Mouse (Mus musculus): Measurements from ENCODE around the gene Mpdu1. TPM values are rescaled to one million over a fixed set of nuclear protein-coding genes. Genes with fewer than 3 reads are reported as not detected.
A peak's percentile ranks its signal among the peaks of the same experiment; 100 is the strongest.
"Not testable (repeated sequence)": the region's sequence is repeated elsewhere in the genome, so short reads cannot be mapped to it uniquely, and the experiment has no call there.

Gene Mpdu1
- polyA plus RNA-seq, 1 experiment from 2014 or later: 35.1 TPM

- Histone ChIP-seq H3K4me1 (ENCODE audit: control insufficient read depth, insufficient read depth, low read length) (no peaks in the 10 kb centered on the region), H3K4me3 (ENCODE audit: low read depth, low read length) (no peak overlapping the region), H3K36me3 (ENCODE audit: control insufficient read depth, insufficient read depth, low read length) (no peaks in the 10 kb centered on the region), H3K27me3 (ENCODE audit: control insufficient read depth, insufficient read depth, low read length) (no peaks in the 10 kb centered on the region), H3K9me3 (replicated peaks; ENCODE audit: control insufficient read depth, low read length) (no peaks in the 10 kb centered on the region), H3K27ac (ENCODE audit: low read depth, low read length) (no peak overlapping the region), H3K9ac (ENCODE audit: low read depth, low read length) (no peak overlapping the region), H3K4me2 (no peak overlapping the region)
- 35% methylated on average over 6 of the region's 6 CpGs for WGBS (ENCODE audit: insufficient replicate concordance)
- ATAC-seq (replicated peaks; ENCODE audit: insufficient number of reproducible peaks, low FRiP score, low TSS enrichment): no peak
Observed at GRCm38 (mm10) chr11:69628286-69628685, 34.2 kb downstream of the Mpdu1 start.

DNA sequence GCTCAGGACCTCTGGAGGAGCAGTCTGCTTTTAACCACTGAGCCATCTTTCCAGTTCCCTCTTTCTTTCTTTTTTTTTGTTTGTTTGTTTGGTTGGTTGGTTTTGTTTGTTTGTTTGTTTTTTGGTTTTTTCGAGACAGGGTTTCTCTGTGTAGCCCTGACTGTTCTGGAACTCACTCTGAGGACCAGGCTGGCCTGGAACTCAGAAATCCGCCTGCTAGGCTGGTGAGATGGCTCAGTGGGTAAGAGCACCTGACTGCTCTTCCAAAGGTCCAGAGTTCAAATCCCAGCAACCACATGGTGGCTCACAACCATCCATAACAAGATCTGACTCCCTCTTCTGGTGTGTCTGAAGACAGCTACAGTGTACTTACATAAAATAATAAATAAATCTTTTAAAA is 38.1 kb downstream of the Mpdu1 start:
- H3K27me3 ChIP-seq (ENCODE audit: control insufficient read depth, insufficient read depth, low read length); H3K9me3 ChIP-seq (replicated peaks; ENCODE audit: control insufficient read depth, low read length); H3K4me3 ChIP-seq (ENCODE audit: low read depth, low read length); H3K4me1 ChIP-seq (ENCODE audit: control insufficient read depth, insufficient read depth, low read length); H3K4me2 ChIP-seq; ATAC-seq (replicated peaks; ENCODE audit: insufficient number of reproducible peaks, low FRiP score, low TSS enrichment); H3K27ac ChIP-seq (ENCODE audit: low read depth, low read length); H3K36me3 ChIP-seq (ENCODE audit: control insufficient read depth, insufficient read depth, low read length); H3K9ac ChIP-seq (ENCODE audit: low read depth, low read length): not testable (repeated sequence)
- 86% methylated on average over 2 of the region's 2 CpGs for WGBS (ENCODE audit: insufficient replicate concordance)

DNA sequence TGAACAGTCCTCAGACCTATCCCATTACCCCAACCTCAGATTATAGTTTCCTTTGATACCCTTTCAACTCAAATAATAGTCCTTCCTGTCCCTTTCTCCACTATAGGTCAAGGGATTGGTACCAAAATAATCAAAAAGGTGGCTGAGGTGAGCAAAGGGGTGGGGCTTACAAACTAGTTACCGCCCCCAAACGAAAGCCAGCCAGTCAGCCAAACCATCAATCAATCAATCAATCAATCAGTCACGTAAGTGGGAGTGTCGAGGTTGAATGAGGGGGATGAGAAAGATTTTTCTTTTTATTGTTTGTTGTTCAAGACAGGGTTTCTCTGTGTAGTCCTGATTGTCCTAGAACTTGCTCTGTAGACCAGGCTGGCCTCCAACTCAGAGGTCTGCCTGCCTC is 39.4 kb downstream of the Mpdu1 start:
- ATAC-seq (replicated peaks; ENCODE audit: insufficient number of reproducible peaks, low FRiP score, low TSS enrichment): no peak
- H3K36me3 ChIP-seq (ENCODE audit: control insufficient read depth, insufficient read depth, low read length): no peaks in the 10 kb centered on the region
- no peak overlapping the region for H3K27ac ChIP-seq (ENCODE audit: low read depth, low read length)
- H3K9ac ChIP-seq (ENCODE audit: low read depth, low read length): no peak overlapping the region
- 70% methylated on average over 4 of the region's 4 CpGs for WGBS (ENCODE audit: insufficient replicate concordance)
- no peaks in the 10 kb centered on the region for H3K9me3 ChIP-seq (replicated peaks; ENCODE audit: control insufficient read depth, low read length)
- H3K4me3 ChIP-seq (ENCODE audit: low read depth, low read length): no peak overlapping the region
- H3K27me3 ChIP-seq (ENCODE audit: control insufficient read depth, insufficient read depth, low read length): no peaks in the 10 kb centered on the region
- no peak overlapping the region for H3K4me2 ChIP-seq
- peaks cover 12% of the 10 kb centered on the region for H3K4me1 ChIP-seq (ENCODE audit: control insufficient read depth, insufficient read depth, low read length)

- Histone ChIP-seq H3K36me3 (ENCODE audit: control insufficient read depth, insufficient read depth, low read length) (no peaks in the 10 kb centered on the region), H3K9ac (ENCODE audit: low read depth, low read length) (peak overlapping the region; percentile 86), H3K9me3 (replicated peaks; ENCODE audit: control insufficient read depth, low read length) (no peaks in the 10 kb centered on the region), H3K27ac (ENCODE audit: low read depth, low read length) (peak overlapping the region; percentile 74), H3K4me2 (peak overlapping the region; percentile 91), H3K4me1 (ENCODE audit: control insufficient read depth, insufficient read depth, low read length) (peaks cover 12% of the 10 kb centered on the region), H3K27me3 (ENCODE audit: control insufficient read depth, insufficient read depth, low read length) (no peaks in the 10 kb centered on the region), H3K4me3 (ENCODE audit: low read depth, low read length) (peak overlapping the region; percentile 66)
- 41% methylated on average over 6 of the region's 6 CpGs for WGBS (ENCODE audit: insufficient replicate concordance)
- ATAC-seq (replicated peaks; ENCODE audit: insufficient number of reproducible peaks, low FRiP score, low TSS enrichment): no peak
Observed at GRCm38 (mm10) chr11:69622406-69622805, 40.0 kb downstream of the Mpdu1 start.

- Histone ChIP-seq H3K4me1 (ENCODE audit: control insufficient read depth, insufficient read depth, low read length) (peaks cover 12% of the 10 kb centered on the region), H3K4me3 (ENCODE audit: low read depth, low read length) (peak within 1 kb of the TSS; percentile 66), H3K9me3 (replicated peaks; ENCODE audit: control insufficient read depth, low read length) (no peaks in the 10 kb centered on the region), H3K36me3 (ENCODE audit: control insufficient read depth, insufficient read depth, low read length) (no peaks in the 10 kb centered on the region), H3K27ac (ENCODE audit: low read depth, low read length) (peak within 1 kb of the TSS; percentile 74), H3K4me2 (peak within 1 kb of the TSS; percentile 91), H3K27me3 (ENCODE audit: control insufficient read depth, insufficient read depth, low read length) (no peaks in the 10 kb centered on the region), H3K9ac (ENCODE audit: low read depth, low read length) (peak within 1 kb of the TSS; percentile 86)
- ATAC-seq (replicated peaks; ENCODE audit: insufficient number of reproducible peaks, low FRiP score, low TSS enrichment): no peak; the same call in 1 of the 2 replicates
- WGBS (ENCODE audit: insufficient replicate concordance): 2% methylated on average over 20 of the region's 20 CpGs
Observed at GRCm38 (mm10) chr11:69621571-69622268, 40.7 kb downstream of the Mpdu1 start, which contains the start of gene Sat2. Gene Sat2 (plus strand): TSS chr11:69622024.

DNA sequence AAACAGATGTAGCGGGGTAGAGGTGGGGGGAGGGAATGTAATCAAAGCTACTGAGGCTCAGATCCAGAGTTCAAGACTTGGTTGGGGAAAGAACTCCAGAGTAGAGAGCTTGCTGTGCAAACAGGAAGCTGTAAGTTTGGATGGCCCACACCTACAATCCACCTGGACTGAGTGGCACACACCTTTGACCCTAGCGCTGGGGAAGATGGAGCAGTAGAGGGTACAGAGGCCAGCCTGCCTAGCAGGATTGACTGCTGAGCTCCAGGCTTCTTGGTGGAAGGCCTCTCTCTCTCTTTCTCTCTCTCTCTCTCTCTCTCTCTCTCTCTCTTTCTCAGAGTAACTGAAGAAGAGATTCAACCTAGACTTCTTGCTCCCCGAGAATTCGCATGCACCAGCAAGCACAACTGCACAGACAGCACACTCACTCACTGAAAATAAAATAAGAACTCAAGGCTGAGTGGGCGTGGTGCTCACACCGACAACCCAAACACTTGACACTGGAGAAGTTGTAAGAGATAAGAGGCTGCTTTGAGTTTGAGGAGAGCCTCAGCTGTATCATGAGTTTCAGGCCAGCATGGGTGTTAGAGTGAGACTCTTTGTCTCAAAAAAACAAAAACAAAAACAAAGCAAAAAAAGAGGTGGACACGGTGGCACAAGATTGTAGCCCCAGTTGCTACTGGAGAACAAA is 41.9 kb downstream of the Mpdu1 start:
- Histone ChIP-seq H3K4me1 (ENCODE audit: control insufficient read depth, insufficient read depth, low read length) (peaks cover 12% of the 10 kb centered on the region), H3K4me3 (ENCODE audit: low read depth, low read length) (no peak overlapping the region), H3K27me3 (ENCODE audit: control insufficient read depth, insufficient read depth, low read length) (no peaks in the 10 kb centered on the region), H3K9ac (ENCODE audit: low read depth, low read length) (no peak overlapping the region), H3K9me3 (replicated peaks; ENCODE audit: control insufficient read depth, low read length) (no peaks in the 10 kb centered on the region), H3K4me2 (no peak overlapping the region; the same call in 1 of the 2 replicates), H3K27ac (ENCODE audit: low read depth, low read length) (no peak overlapping the region), H3K36me3 (ENCODE audit: control insufficient read depth, insufficient read depth, low read length) (no peaks in the 10 kb centered on the region)
- WGBS (ENCODE audit: insufficient replicate concordance): 62% methylated on average over 7 of the region's 7 CpGs
- no peak for ATAC-seq (replicated peaks; ENCODE audit: insufficient number of reproducible peaks, low FRiP score, low TSS enrichment)

- H3K4me2 ChIP-seq: no peak within 1 kb of the TSS; the same call in 1 of the 2 replicates
- H3K36me3 ChIP-seq (ENCODE audit: control insufficient read depth, insufficient read depth, low read length): no peaks in the 10 kb centered on the region
- no peaks in the 10 kb centered on the region for H3K9me3 ChIP-seq (replicated peaks; ENCODE audit: control insufficient read depth, low read length)
- H3K27me3 ChIP-seq (ENCODE audit: control insufficient read depth, insufficient read depth, low read length): no peaks in the 10 kb centered on the region
- WGBS (ENCODE audit: insufficient replicate concordance): 57% methylated on average over 5 of the region's 5 CpGs
- ATAC-seq (replicated peaks; ENCODE audit: insufficient number of reproducible peaks, low FRiP score, low TSS enrichment): no peak
- H3K9ac ChIP-seq (ENCODE audit: low read depth, low read length): 0 out of 2 replicates have a peak within 1 kb of the TSS, but pooled peaks have one; percentile 43
- H3K27ac ChIP-seq (ENCODE audit: low read depth, low read length): no peak within 1 kb of the TSS
- H3K4me1 ChIP-seq (ENCODE audit: control insufficient read depth, insufficient read depth, low read length): peaks cover 18% of the 10 kb centered on the region
- H3K4me3 ChIP-seq (ENCODE audit: low read depth, low read length): no peak within 1 kb of the TSS
Observed at GRCm38 (mm10) chr11:69617805-69618204, 44.6 kb downstream of the Mpdu1 start, which contains the start of gene Shbg. Gene Shbg (minus strand): TSS chr11:69617905.

- Histone ChIP-seq H3K27me3 (ENCODE audit: control insufficient read depth, insufficient read depth, low read length) (no peaks in the 10 kb centered on the region), H3K4me2 (no peak overlapping the region; the same call in 1 of the 2 replicates), H3K36me3 (ENCODE audit: control insufficient read depth, insufficient read depth, low read length) (no peaks in the 10 kb centered on the region), H3K4me1 (ENCODE audit: control insufficient read depth, insufficient read depth, low read length) (peaks cover 12% of the 10 kb centered on the region), H3K4me3 (ENCODE audit: low read depth, low read length) (no peak overlapping the region), H3K9me3 (replicated peaks; ENCODE audit: control insufficient read depth, low read length) (no peaks in the 10 kb centered on the region), H3K9ac (ENCODE audit: low read depth, low read length) (no peak overlapping the region), H3K27ac (ENCODE audit: low read depth, low read length) (no peak overlapping the region)
- no peak for ATAC-seq (replicated peaks; ENCODE audit: insufficient number of reproducible peaks, low FRiP score, low TSS enrichment)
- WGBS (ENCODE audit: insufficient replicate concordance): 40% methylated on average over 10 of the region's 10 CpGs
Observed at GRCm38 (mm10) chr11:69616781-69617180, 45.7 kb downstream of the Mpdu1 start.

Data from heart, embryonic 11.5 days (tissue).